Mouse (Mus musculus) colon, adult 2 months (tissue): Measurements from ENCODE around the gene Olfr235. TPM values are rescaled to one million over a fixed set of nuclear protein-coding genes. Genes with fewer than 3 reads are reported as not detected.

Source experiments
- polyA plus RNA-seq: library from polyadenylated mRNA; depleted of rRNA; stranded (reverse); fragments of >200 nt; gene quantifications from 2 replicates; pipeline ENCODE4 v1.2.3, GENCODE M21; 2012; rRNA removed

Gene Olfr235
- polyA plus RNA-seq = not detected in 2 replicates

DNA sequence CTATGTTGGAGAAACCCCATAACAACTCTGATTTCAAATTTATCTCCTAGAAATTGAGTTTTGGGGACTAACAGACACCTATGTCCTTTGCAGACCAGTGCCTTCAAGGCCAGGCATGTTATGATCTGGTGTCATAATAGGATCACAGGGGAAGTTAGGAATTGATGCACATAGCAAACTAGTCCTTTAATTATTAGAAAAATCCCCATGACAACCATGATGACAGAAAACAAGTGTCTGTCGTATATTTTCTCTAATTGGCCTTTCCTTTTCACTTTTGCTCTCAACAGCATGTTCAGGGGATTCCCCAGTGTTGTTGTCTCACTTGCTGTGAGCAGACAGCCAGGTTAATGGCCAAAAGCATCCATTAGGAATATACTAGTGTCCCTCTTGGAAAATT lies at the start of gene Olfr235:
Gene Olfr235 (plus strand): TSS at position 301 of the 400 bp plus-strand sequence.

GRCm38 (mm10) chr19:12232496-12232895 lies 28.3 kb upstream of the Olfr235 start, which contains the start of gene Olfr1432:
Gene Olfr1432 (minus strand): TSS chr19:12232596.

DNA sequence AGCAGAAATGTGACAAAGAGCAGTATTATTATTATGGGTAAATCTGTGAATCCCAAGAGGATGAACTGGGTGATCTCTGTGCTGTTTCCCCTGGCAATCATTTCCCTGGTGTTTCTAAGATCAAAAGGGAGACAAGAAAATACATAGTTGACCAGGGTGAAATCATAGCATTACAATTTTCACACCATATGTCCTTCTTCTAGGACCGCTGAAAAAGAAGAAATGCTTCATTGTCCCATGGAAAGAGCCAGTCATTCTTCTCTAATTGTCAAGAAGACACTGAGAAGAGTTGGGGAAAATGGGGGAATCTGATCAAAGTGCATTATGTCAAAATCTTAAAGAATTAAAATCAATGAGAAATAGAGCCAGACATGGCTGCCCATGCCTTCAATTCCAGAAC lies 19.3 kb upstream of the Olfr235 start, which contains the start of gene Olfr262:
Gene Olfr262 (minus strand): TSS at position 101 of the 400 bp plus-strand sequence.

GRCm38 (mm10) chr19:12279554-12279953 lies 18.7 kb downstream of the Olfr235 start, which contains the start of gene Olfr1434:
Gene Olfr1434 (plus strand): TSS chr19:12279854.

DNA sequence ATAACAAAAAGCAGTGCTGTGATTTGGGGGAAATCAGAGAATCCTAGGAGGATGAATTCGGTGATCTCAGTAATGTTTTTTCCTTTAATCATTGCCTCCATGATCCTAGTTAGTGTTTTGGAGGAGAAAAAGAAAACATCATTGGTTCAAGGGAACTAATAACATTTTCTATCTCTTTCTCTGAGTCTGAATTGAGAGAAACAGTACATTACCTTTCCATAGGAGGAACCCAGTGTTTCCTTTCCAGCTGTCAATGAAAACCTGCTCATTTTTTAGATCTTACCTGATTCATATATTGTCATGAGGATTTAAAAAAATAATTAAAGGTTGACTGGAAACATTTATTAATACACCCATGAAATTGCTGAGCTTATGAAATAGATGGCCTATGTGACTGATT lies 38.2 kb downstream of the Olfr235 start, which contains the start of gene Olfr1436:
Gene Olfr1436 (minus strand): TSS at position 101 of the 400 bp plus-strand sequence.

Other genes with a start within 250 kb of the Olfr235 start
- gene Olfr1423, start 219.7 kb upstream of the Olfr235 start, polyA plus RNA-seq = not detected in 2 replicates
- gene Olfr1424, start 198.3 kb upstream of the Olfr235 start, polyA plus RNA-seq = not detected in 2 replicates
- not detected in 2 replicates for gene Olfr1425, start 183.3 kb upstream of the Olfr235 start, polyA plus RNA-seq
- gene Olfr1426, start 169.0 kb upstream of the Olfr235 start, polyA plus RNA-seq = not detected in 2 replicates
- gene Olfr1427, start 157.7 kb upstream of the Olfr235 start, polyA plus RNA-seq = not detected in 2 replicates
- gene Olfr1428, start 145.1 kb upstream of the Olfr235 start, polyA plus RNA-seq = not detected in 2 replicates
- not detected in 2 replicates for gene Olfr76, start 137.8 kb upstream of the Olfr235 start, polyA plus RNA-seq
- not detected in 2 replicates for gene Olfr1555-ps1, start 90.9 kb upstream of the Olfr235 start, polyA plus RNA-seq
- gene Olfr1431, start 60.4 kb upstream of the Olfr235 start, polyA plus RNA-seq = not detected in 2 replicates
- not detected in 2 replicates for gene Olfr1432, start 28.4 kb upstream of the Olfr235 start, polyA plus RNA-seq
- not detected in 2 replicates for gene Olfr262, start 19.4 kb upstream of the Olfr235 start, polyA plus RNA-seq
- gene Olfr1434, start 18.8 kb downstream of the Olfr235 start, polyA plus RNA-seq = not detected in 2 replicates
- not detected in 2 replicates for gene Olfr1436, start 38.1 kb downstream of the Olfr235 start, polyA plus RNA-seq
- not detected in 2 replicates for gene Olfr1437, start 64.1 kb downstream of the Olfr235 start, polyA plus RNA-seq
- not detected in 2 replicates for gene Olfr1438-ps1, start 74.9 kb downstream of the Olfr235 start, polyA plus RNA-seq
- not detected in 2 replicates for gene Olfr1440, start 126.2 kb downstream of the Olfr235 start, polyA plus RNA-seq
- gene Olfr1441, start 156.4 kb downstream of the Olfr235 start, polyA plus RNA-seq = not detected in 2 replicates
- not detected in 2 replicates for gene Pfpl, start 166.9 kb downstream of the Olfr235 start, polyA plus RNA-seq
- 2.8 and 3.4 TPM in 2 replicates for gene Mpeg1, start 199.7 kb downstream of the Olfr235 start, polyA plus RNA-seq
- 9.6 TPM in 2 replicates for gene Dtx4, start 240.4 kb downstream of the Olfr235 start, polyA plus RNA-seq